Mouse (Mus musculus) midbrain, embryonic 15.5 days (tissue): ENCODE measurements around the gene Ces4a. TPM values are rescaled to one million over a fixed set of nuclear protein-coding genes. Genes with fewer than 3 reads are reported as not detected.
"Not testable (repeated sequence)": the region's sequence is repeated elsewhere in the genome, so short reads cannot be mapped to it uniquely, and the experiment has no call there.

ENCODE experiments used
- ATAC-seq: fragments of 200-750 bp; cut with Nextera tagmentation; replicated peaks from 2 replicates; pipeline ENCODE4 v1.8.0; 2017; ENCODE audit warnings: moderate TSS enrichment
- H3K27ac ChIP-seq: fragments of 300-500 bp; sonication (generic); 2 replicates; pipeline ENCODE4 v1.5.1; 2015; ENCODE audit warnings: mild to moderate bottlenecking, inconsistent platforms
- H3K27me3 ChIP-seq: fragments of 300-500 bp; sonication (generic); replicated peaks from 2 replicates; pipeline ENCODE4 v1.6.1; 2015; ENCODE audit warnings: inconsistent platforms
- H3K36me3 ChIP-seq: fragments of 300-500 bp; sonication (generic); replicated peaks from 2 replicates; pipeline ENCODE4 v1.6.1; 2015; ENCODE audit warnings: inconsistent platforms
- H3K4me1 ChIP-seq: fragments of 300-500 bp; sonication (generic); 2 replicates; pipeline ENCODE4 v1.6.1; 2015; ENCODE audit warnings: inconsistent platforms
- H3K4me2 ChIP-seq: fragments of 300-500 bp; sonication (generic); 2 replicates; pipeline ENCODE4 v1.6.1; 2015; ENCODE audit warnings: inconsistent platforms, mild to moderate bottlenecking, moderate library complexity
- H3K4me3 ChIP-seq: fragments of 300-500 bp; sonication (generic); 2 replicates; pipeline ENCODE4 v1.5.1; 2015; ENCODE audit warnings: mild to moderate bottlenecking, inconsistent platforms
- H3K9ac ChIP-seq: fragments of 300-500 bp; sonication (generic); 2 replicates; pipeline ENCODE4 v1.6.1; 2015; ENCODE audit warnings: mild to moderate bottlenecking, inconsistent platforms
- H3K9me3 ChIP-seq: fragments of 300-500 bp; sonication (generic); 2 replicates; pipeline ENCODE4 v1.6.1; 2016; ENCODE audit warnings: inconsistent platforms
- WGBS: fragments of 180-500 bp; shearing (Covaris S2); methylation state at CpG from one replicate; pipeline ENCODE4 v1.1.7; 2015; ENCODE audit warnings: mixed read lengths; 5-methylcytosine and 5-hydroxymethylcytosine counted together
- polyA plus RNA-seq: library from polyadenylated mRNA; unstranded; fragments of >200 nt; fragmentation: Nextera tagmentation; extraction: Ambion mirVana; gene quantifications from 2 replicates; pipeline ENCODE4 v1.2.1, GENCODE M21; 2015

The Ces4a gene
- polyA plus RNA-seq = 0.06 TPM in 1 of 2 replicates, not detected in the other

- Histone ChIP-seq H3K36me3 (no peaks in the 10 kb centered on the region), H3K4me1 (no peaks in the 10 kb centered on the region), H3K27me3 (no peaks in the 10 kb centered on the region), H3K4me2 (no peak within 1 kb of the TSS), H3K9ac (no peak within 1 kb of the TSS), H3K4me3 (no peak within 1 kb of the TSS), H3K27ac (no peak within 1 kb of the TSS), H3K9me3 (no peaks in the 10 kb centered on the region)
- ATAC-seq = no peak
- 77% methylated on average over 5 of the region's 5 CpGs for WGBS
Measured at GRCm38 (mm10) chr8:105131509-105131908, at the start of gene Ces4a. Gene Ces4a, plus strand, starts transcription at chr8:105131800.

GRCm38 (mm10) chr8:105083449-105084050 lies 48.0 kb upstream of the Ces4a start, which contains the start of gene Ces3b:
Gene Ces3b, plus strand, starts transcription at chr8:105083753.
- Histone ChIP-seq H3K4me1 (no peaks in the 10 kb centered on the region), H3K4me3 (no peak within 1 kb of the TSS), H3K9ac (no peak within 1 kb of the TSS), H3K4me2 (no peak within 1 kb of the TSS), H3K27ac (no peak within 1 kb of the TSS), H3K36me3 (no peaks in the 10 kb centered on the region), H3K27me3 (no peaks in the 10 kb centered on the region), H3K9me3 (no peaks in the 10 kb centered on the region)
- WGBS = 84% methylated on average over 7 of the region's 7 CpGs
- no peak for ATAC-seq

GRCm38 (mm10) chr8:105088166-105088565 lies 43.4 kb upstream of the Ces4a start:
- H3K27ac ChIP-seq, H3K4me2 ChIP-seq, H3K9ac ChIP-seq, H3K4me3 ChIP-seq, ATAC-seq, H3K36me3 ChIP-seq, H3K9me3 ChIP-seq, H3K27me3 ChIP-seq, H3K4me1 ChIP-seq: not testable (repeated sequence)
- WGBS = 83% methylated on average over 5 of the region's 5 CpGs

DNA sequence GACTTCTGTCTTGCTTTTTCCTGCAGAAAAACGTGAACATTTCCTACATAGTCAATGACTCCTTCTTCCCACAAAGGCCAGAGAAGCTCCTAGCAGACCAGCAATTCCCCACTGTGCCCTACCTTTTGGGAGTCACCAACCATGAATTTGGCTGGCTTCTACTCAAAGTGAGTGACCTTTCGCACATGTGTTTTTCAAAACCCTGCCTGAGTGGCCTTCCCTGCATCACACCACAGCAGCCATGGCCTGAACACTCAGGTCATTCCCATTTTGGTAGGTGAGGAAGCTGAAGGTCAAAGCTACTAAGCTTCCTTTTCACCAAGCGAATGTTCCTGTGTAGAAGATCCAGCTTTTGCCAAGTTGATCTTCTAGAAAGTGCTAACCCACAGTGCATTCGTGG lies 43.0 kb upstream of the Ces4a start:
- no peak overlapping the region for H3K9ac ChIP-seq
- WGBS = 78% methylated on average over 4 of the region's 4 CpGs

GRCm38 (mm10) chr8:105093992-105094391 lies 37.6 kb upstream of the Ces4a start:
- H3K9me3 ChIP-seq = no peaks in the 10 kb centered on the region

More for the DNA sequence above, 43.0 kb upstream of the Ces4a start:
- H3K9me3 ChIP-seq = no peaks in the 10 kb centered on the region
- no peak overlapping the region for H3K4me2 ChIP-seq
- ATAC-seq = no peak
- H3K4me1 ChIP-seq = no peaks in the 10 kb centered on the region
- H3K27ac ChIP-seq = no peak overlapping the region
- H3K36me3 ChIP-seq = no peaks in the 10 kb centered on the region
- H3K4me3 ChIP-seq = no peak overlapping the region
- no peaks in the 10 kb centered on the region for H3K27me3 ChIP-seq

GRCm38 (mm10) chr8:105102101-105102785 lies 29.4 kb upstream of the Ces4a start:
- 78% methylated on average over 4 of the region's 4 CpGs for WGBS
- not testable (repeated sequence) for H3K9me3 ChIP-seq, H3K4me2 ChIP-seq, ATAC-seq, H3K4me1 ChIP-seq, H3K27ac ChIP-seq, H3K27me3 ChIP-seq, H3K4me3 ChIP-seq, H3K9ac ChIP-seq, H3K36me3 ChIP-seq

More at GRCm38 (mm10) chr8:105093992-105094391, 37.6 kb upstream of the Ces4a start:
- 84% methylated on average over 3 of the region's 3 CpGs for WGBS
- Histone ChIP-seq H3K4me2 (no peak overlapping the region), H3K9ac (no peak overlapping the region), H3K27ac (no peak overlapping the region), H3K27me3 (no peaks in the 10 kb centered on the region), H3K4me3 (no peak overlapping the region), H3K36me3 (no peaks in the 10 kb centered on the region), H3K4me1 (no peaks in the 10 kb centered on the region)
- ATAC-seq = no peak

DNA sequence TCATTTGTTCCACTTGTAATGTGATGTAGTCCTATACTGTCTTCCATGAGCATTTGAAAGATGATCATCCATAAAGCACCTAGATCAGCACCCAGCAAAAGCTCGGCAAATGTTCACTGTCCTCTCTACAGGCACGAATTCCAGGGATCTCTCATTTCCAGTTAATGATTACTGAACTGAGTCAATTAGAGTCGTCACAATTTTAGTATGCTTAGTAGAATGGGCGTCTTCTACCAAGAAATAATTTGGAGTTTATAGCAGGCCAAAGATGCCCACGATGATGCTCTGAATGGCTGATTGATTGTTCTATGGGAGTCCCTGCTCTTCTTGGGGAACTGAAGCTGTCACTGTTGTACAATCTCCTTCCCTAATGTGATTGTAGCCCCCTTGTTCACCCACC lies 27.9 kb upstream of the Ces4a start:
- not testable (repeated sequence) for H3K4me2 ChIP-seq, ATAC-seq, H3K27ac ChIP-seq, H3K27me3 ChIP-seq, H3K9me3 ChIP-seq, H3K4me1 ChIP-seq, H3K36me3 ChIP-seq, H3K4me3 ChIP-seq, H3K9ac ChIP-seq
- WGBS = 89% methylated on average over 5 of the region's 5 CpGs

DNA sequence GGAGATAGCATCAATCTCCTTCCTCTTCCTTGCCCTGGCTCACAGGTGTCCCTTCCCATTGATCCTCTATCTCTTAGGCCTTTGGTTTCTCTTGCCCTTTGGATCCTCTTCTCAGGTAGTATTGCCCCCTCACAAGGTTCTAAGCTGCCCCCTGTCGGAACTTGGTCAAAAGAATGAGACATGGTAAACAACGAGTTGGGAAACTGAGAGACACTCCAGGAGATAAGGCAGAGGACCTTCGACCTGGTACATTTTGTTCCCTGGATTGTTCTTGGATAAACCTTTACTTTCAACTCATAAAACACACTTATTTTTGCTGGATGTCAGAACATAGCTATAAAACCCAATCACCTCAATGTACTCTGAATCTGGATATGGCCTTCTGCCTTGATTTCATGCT lies 27.4 kb upstream of the Ces4a start:
- Histone ChIP-seq H3K9me3 (no peaks in the 10 kb centered on the region), H3K4me2 (no peak overlapping the region), H3K27me3 (no peaks in the 10 kb centered on the region), H3K4me3 (no peak overlapping the region), H3K9ac (no peak overlapping the region), H3K36me3 (no peaks in the 10 kb centered on the region), H3K27ac (no peak overlapping the region), H3K4me1 (no peaks in the 10 kb centered on the region)
- ATAC-seq = no peak
- 89% methylated on average over 3 of the region's 3 CpGs for WGBS

- Histone ChIP-seq H3K4me2 (no peak overlapping the region), H3K4me1 (no peaks in the 10 kb centered on the region), H3K4me3 (no peak overlapping the region), H3K27me3 (no peaks in the 10 kb centered on the region), H3K36me3 (no peaks in the 10 kb centered on the region), H3K9ac (no peak overlapping the region), H3K27ac (no peak overlapping the region), H3K9me3 (no peaks in the 10 kb centered on the region)
- WGBS = 89% methylated on average over 9 of the region's 9 CpGs
- ATAC-seq = no peak
Measured at GRCm38 (mm10) chr8:105129864-105130263, 1.7 kb upstream of the Ces4a start.

GRCm38 (mm10) chr8:105138423-105138822 lies 6.8 kb downstream of the Ces4a start:
- Histone ChIP-seq H3K9me3 (no peaks in the 10 kb centered on the region), H3K4me1 (no peaks in the 10 kb centered on the region), H3K27me3 (no peaks in the 10 kb centered on the region), H3K36me3 (no peaks in the 10 kb centered on the region), H3K4me3 (no peak overlapping the region), H3K27ac (no peak overlapping the region), H3K4me2 (no peak overlapping the region), H3K9ac (no peak overlapping the region)
- no peak for ATAC-seq
- WGBS = 31% methylated on average over 4 of the region's 4 CpGs

DNA sequence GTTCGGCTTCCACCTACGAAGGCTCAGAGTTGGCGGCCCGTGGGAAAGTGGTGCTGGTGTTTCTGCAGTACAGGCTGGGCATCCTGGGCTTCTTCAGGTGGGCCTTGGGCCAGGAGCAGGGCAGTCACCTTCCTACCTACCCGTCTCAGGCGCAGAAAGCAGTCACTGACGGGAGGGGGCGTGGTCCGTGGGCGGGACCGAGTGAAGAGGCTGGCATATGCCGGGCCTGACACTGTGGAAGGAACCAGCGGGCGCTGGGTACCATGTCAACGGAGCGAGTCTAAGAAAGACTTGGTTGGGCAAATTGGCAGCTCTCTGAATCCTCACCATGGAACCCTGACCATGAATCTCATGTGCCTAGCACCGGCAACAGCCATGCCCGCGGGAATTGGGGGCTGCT lies 10.8 kb downstream of the Ces4a start:
- WGBS = 47% methylated on average over 19 of the region's 19 CpGs
- Histone ChIP-seq H3K9ac (no peak overlapping the region), H3K4me2 (no peak overlapping the region), H3K27me3 (no peaks in the 10 kb centered on the region), H3K36me3 (no peaks in the 10 kb centered on the region), H3K4me3 (no peak overlapping the region), H3K27ac (no peak overlapping the region), H3K9me3 (no peaks in the 10 kb centered on the region), H3K4me1 (no peaks in the 10 kb centered on the region)
- ATAC-seq = no peak

- no peak for ATAC-seq
- Histone ChIP-seq H3K4me3 (no peak overlapping the region), H3K9me3 (no peaks in the 10 kb centered on the region), H3K4me2 (no peak overlapping the region), H3K27ac (no peak overlapping the region), H3K9ac (no peak overlapping the region), H3K4me1 (peaks cover 13% of the 10 kb centered on the region), H3K27me3 (no peaks in the 10 kb centered on the region), H3K36me3 (no peaks in the 10 kb centered on the region)
- 71% methylated on average over 4 of the region's 4 CpGs for WGBS
Measured at GRCm38 (mm10) chr8:105151654-105152053, 20.1 kb downstream of the Ces4a start.
